Mouse (Mus musculus) neural tube, embryonic 12.5 days (tissue): ENCODE measurements around the gene Trpm7. TPM values are rescaled to one million over a fixed set of nuclear protein-coding genes. Genes with fewer than 3 reads are reported as not detected.
"Not testable (repeated sequence)": the region's sequence is repeated elsewhere in the genome, so short reads cannot be mapped to it uniquely, and the experiment has no call there.

Source experiments
- ATAC-seq: fragments of 200-750 bp; cut with Nextera tagmentation; 2 replicates; pipeline ENCODE4 v1.8.0; 2017; ENCODE audit warnings: low read depth, mild to moderate bottlenecking, moderate TSS enrichment, moderate library complexity; ENCODE audit not compliant: low FRiP score
- H3K27ac ChIP-seq: fragments of 300-500 bp; sonication (generic); 2 replicates; pipeline ENCODE4 v1.5.1; 2016
- H3K27me3 ChIP-seq: fragments of 300-500 bp; sonication (generic); replicated peaks from 2 replicates; pipeline ENCODE4 v1.6.1; 2016; ENCODE audit warnings: mild to moderate bottlenecking
- H3K36me3 ChIP-seq: fragments of 300-500 bp; sonication (generic); 2 replicates; pipeline ENCODE4 v1.6.1; 2016; ENCODE audit warnings: mild to moderate bottlenecking
- H3K4me1 ChIP-seq: fragments of 300-500 bp; sonication (generic); 2 replicates; pipeline ENCODE4 v1.6.1; 2016
- H3K4me2 ChIP-seq: fragments of 300-500 bp; sonication (generic); replicated peaks from 2 replicates; pipeline ENCODE4 v1.6.1; 2016; ENCODE audit warnings: mild to moderate bottlenecking
- H3K4me3 ChIP-seq: fragments of 300-500 bp; sonication (generic); 2 replicates; pipeline ENCODE4 v1.5.1; 2016
- H3K9ac ChIP-seq: fragments of 300-500 bp; sonication (generic); 2 replicates; pipeline ENCODE4 v1.6.1; 2016; ENCODE audit warnings: mild to moderate bottlenecking
- H3K9me3 ChIP-seq: fragments of 300-500 bp; sonication (generic); 2 replicates; pipeline ENCODE4 v1.6.1; 2016; ENCODE audit warnings: mild to moderate bottlenecking
- WGBS: fragments of 180-500 bp; shearing (Covaris S2); methylation state at CpG from one replicate; pipeline ENCODE4 v1.1.7; 2016; 5-methylcytosine and 5-hydroxymethylcytosine counted together
- polyA plus RNA-seq: library from polyadenylated mRNA; unstranded; fragments of >200 nt; fragmentation: Nextera tagmentation; extraction: Ambion mirVana; gene quantifications from 2 replicates; pipeline ENCODE4 v1.2.1, GENCODE M21; 2016

The Trpm7 gene
- polyA plus RNA-seq, 1 experiment from 2014 or later, result 34.0 TPM

DNA sequence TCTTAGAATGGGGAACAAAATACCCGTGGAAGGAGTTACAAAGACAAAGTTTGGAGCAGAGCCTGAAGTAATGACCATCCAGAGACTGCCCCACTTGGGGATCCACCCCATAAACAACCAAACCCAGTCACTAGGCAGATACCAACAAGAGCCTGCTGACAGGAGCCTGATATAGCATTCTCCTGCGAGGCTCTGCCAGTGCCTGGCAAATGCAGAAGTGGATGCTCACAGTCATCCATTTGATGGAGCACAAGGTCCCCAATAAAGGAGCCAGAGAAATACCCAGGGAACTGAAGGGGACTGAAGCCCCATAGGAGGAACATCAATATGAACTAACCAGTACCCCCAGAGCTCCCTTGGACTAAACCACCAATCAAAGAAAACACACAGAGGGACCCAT lies 6.7 kb upstream of the Trpm7 start:
- 67% methylated on average over 2 of the region's 2 CpGs for WGBS

DNA sequence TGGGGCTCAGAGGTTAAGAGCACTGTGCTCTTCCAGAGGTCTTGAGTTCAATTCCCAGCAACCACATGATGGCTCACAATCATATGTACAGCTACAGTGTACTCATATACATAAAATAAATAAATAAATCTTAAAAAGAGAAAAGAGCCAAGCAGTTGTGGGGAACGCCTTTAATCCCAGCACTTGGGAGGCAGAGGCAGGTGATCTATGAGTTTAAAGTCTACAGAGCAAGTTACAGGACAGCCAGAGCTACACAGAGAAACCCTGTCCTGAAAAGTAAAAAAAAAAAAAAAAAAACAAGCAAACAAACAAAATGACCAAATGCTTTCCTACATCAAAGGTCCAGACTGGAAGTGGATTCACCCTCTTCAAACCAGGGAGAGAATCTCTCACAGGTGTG lies 2.0 kb upstream of the Trpm7 start:
- Histone ChIP-seq H3K4me1 (peaks cover 5% of the 10 kb centered on the region; the same call in 1 of the 2 replicates), H3K9me3 (no peaks in the 10 kb centered on the region), H3K27ac (no peak overlapping the region), H3K4me2 (no peak overlapping the region), H3K36me3 (no peaks in the 10 kb centered on the region), H3K9ac (no peak overlapping the region), H3K4me3 (no peak overlapping the region), H3K27me3 (no peaks in the 10 kb centered on the region)
- no peak for ATAC-seq
- WGBS, result 97% methylated on average over 1 of the region's 1 CpGs

More for the DNA sequence above, 6.7 kb upstream of the Trpm7 start:
- not testable (repeated sequence) for H3K9me3 ChIP-seq, H3K27ac ChIP-seq, H3K4me3 ChIP-seq, H3K36me3 ChIP-seq, H3K4me1 ChIP-seq, H3K9ac ChIP-seq, ATAC-seq, H3K4me2 ChIP-seq, H3K27me3 ChIP-seq

DNA sequence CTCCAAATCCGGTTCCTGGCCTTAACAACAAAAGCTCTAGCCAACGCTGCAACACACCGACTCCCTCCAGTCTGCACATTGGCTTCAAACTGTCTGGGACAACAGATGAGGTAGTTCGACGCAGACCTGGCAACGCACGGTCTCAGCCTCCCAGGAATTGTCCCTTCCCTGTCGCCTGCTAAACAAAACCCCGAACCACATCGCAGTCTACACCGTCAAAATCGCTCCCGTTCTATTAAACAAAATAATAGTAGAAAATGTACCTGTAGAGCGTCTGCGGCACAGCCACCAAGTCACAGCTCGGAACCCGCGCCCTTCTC lies 554 bp downstream of the Trpm7 start:
- Histone ChIP-seq H3K4me3 (peak overlapping the region; percentile 88), H3K9me3 (no peaks in the 10 kb centered on the region), H3K4me2 (peak overlapping the region; percentile 77), H3K36me3 (no peaks in the 10 kb centered on the region), H3K9ac (peak overlapping the region; percentile 83), H3K27me3 (no peaks in the 10 kb centered on the region), H3K4me1 (peaks cover 5% of the 10 kb centered on the region; the same call in 1 of the 2 replicates), H3K27ac (peak overlapping the region; percentile 83)
- under 1% methylated on average over 18 of the region's 18 CpGs for WGBS
- ATAC-seq, result peak; percentile 74

DNA sequence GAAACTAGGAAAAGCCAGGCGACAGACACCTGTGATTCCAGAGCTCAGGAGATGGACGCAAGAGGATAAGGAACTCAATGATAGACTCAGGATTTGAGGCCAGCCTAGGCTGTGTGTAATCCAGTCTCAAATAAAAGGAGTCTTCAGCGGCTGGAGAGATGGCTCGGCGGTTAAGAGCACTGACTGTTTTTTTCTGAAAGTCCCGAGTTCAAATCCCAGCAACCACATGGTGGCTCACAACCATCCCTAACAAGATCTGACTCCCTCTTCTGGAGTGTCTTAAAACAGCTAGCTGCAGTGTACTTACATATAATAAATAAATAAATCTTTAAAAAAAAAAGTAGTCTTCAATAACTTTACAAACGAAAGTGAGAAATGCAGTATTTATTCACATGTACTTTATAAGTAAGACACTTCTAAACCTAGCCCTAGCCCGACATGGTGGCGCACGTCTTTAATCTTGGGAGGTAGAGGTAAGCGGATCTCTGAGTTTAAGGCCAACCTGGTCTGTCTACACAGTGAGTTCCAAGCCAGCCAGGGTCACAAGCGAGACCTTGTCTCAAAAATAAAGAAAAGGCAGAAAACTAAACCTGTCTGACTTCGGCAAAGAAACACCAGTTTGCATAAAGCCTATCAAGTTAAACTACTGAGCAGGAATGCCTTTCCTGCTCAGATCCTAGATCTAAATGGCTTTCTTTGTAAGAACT lies 1.1 kb downstream of the Trpm7 start:
- 0 out of 2 replicates have a peak overlapping the region, but pooled peaks have one; percentile 83 for H3K27ac ChIP-seq

DNA sequence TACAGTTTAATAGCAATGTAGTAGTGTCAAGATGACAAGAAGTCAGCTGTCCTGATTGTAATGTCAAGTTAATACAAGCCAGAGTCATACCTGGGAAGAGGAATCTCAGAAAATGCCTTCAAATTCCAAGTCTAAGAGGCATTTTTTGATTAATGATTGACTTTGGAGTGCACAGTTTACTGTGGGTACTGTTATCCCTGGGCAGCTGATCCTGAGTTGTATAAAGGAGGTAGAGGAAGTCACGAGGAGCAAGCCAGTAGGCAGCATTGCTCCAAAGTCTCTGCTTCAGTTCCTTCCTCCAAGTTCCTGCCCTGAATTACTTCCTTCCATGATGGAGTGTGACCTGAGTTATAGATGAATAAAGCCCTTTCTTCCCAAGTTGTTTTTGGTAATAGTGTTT lies 9.7 kb downstream of the Trpm7 start:
- Histone ChIP-seq H3K27me3 (no peaks in the 10 kb centered on the region), H3K9ac (no peak overlapping the region), H3K4me1 (no peaks in the 10 kb centered on the region), H3K4me2 (no peak overlapping the region), H3K27ac (no peak overlapping the region), H3K4me3 (no peak overlapping the region), H3K9me3 (no peaks in the 10 kb centered on the region), H3K36me3 (no peaks in the 10 kb centered on the region)
- ATAC-seq, result no peak
- WGBS, result 86% methylated on average over 1 of the region's 1 CpGs

More for the DNA sequence above, 1.1 kb downstream of the Trpm7 start:
- Histone ChIP-seq H3K9me3 (no peaks in the 10 kb centered on the region), H3K9ac (peak overlapping the region; percentile 83), H3K4me1 (peaks cover 5% of the 10 kb centered on the region; the same call in 1 of the 2 replicates), H3K4me3 (peak overlapping the region; percentile 88), H3K4me2 (peak overlapping the region; percentile 77), H3K36me3 (no peaks in the 10 kb centered on the region), H3K27me3 (no peaks in the 10 kb centered on the region)
- WGBS, result 33% methylated on average over 13 of the region's 13 CpGs
- ATAC-seq, result no peak

DNA sequence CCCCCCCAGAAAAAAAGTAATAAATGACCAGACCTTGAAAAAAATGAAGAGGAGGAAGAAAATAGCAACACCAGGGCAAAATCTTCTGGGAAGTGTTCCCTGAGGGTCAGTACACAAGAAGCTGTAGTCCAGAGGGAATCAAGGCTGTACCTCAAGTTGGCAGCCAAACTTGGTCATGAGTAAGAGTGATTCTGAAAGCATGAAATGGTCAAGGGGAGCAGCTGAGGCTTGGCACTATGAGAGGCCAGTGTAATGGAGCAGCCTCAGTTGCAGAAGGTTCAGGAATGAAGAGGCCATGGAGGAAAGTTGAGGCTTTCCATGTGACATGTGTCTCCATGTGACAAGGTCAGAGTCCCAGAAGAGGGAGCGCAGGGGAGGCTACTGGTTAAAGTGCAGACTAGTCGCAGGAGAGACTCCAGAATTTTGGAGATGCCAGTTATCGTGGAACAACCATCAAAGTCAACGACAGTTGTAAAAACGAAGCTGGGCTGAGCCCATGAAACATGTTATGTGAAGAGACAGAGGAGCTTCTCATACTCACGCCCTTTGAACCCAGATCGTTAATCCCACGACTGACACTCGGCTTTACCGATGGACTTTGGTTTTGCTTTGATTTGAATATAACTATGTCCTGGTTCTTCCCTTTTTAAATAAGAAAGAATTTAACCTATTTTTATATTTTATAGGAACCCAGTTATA lies 10.4 kb downstream of the Trpm7 start:
- Histone ChIP-seq H3K36me3 (no peaks in the 10 kb centered on the region), H3K4me2 (no peak overlapping the region), H3K4me1 (no peaks in the 10 kb centered on the region), H3K27me3 (no peaks in the 10 kb centered on the region), H3K9ac (no peak overlapping the region), H3K4me3 (no peak overlapping the region), H3K9me3 (no peaks in the 10 kb centered on the region), H3K27ac (no peak overlapping the region)
- 90% methylated on average over 10 of the region's 10 CpGs for WGBS
- ATAC-seq, result no peak

DNA sequence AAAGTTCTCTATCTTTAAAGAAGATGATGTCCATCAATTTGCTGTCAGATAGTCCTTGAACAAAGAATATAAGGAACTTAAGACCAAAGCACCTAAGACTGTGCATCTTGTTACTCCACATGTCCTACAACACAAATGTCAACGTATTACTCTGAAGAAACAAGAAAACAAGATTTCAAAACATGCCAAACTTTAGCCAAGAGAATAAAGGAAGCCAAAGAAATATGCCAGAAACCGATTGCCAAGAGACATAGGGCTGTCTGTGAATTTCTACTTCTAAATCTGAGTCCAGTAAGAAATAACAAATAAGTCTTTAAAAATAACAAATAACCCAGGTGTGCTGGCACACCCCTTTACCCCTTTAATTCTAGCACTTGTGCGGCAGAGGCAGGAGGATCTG lies 11.0 kb downstream of the Trpm7 start:
- ATAC-seq, result no peak
- Histone ChIP-seq H3K4me1 (no peaks in the 10 kb centered on the region), H3K4me3 (no peak overlapping the region), H3K27ac (no peak overlapping the region), H3K4me2 (no peak overlapping the region), H3K27me3 (no peaks in the 10 kb centered on the region), H3K9ac (no peak overlapping the region), H3K9me3 (no peaks in the 10 kb centered on the region), H3K36me3 (no peaks in the 10 kb centered on the region)
- WGBS, result 91% methylated on average over 3 of the region's 3 CpGs

DNA sequence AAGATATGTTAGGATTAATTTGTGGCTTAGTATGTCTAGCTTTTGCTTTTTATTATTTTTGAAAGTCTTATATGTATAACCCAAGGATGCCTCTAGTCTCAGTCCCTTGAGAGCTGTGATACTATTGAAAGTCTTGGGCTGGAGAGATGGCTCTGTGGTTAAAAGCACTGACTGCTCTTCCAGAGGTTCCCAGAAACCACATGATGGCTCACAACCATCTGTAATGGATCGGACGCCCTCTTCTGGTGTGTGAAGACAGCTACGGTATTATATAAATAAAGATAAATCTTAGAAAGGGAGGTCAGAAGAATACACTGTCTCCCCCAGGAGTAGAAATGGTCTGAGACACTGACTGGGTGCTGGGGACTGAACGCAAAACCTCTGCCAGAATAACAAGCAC lies 31.3 kb downstream of the Trpm7 start:
- peaks cover 31% of the 10 kb centered on the region for H3K36me3 ChIP-seq
- 92% methylated on average over 4 of the region's 4 CpGs for WGBS
- H3K27ac ChIP-seq, result no peak overlapping the region
- H3K27me3 ChIP-seq, result no peaks in the 10 kb centered on the region
- no peak overlapping the region for H3K9ac ChIP-seq
- no peak for ATAC-seq
- no peak overlapping the region for H3K4me2 ChIP-seq
- no peak overlapping the region for H3K4me3 ChIP-seq
- H3K4me1 ChIP-seq, result no peaks in the 10 kb centered on the region
- H3K9me3 ChIP-seq, result no peaks in the 10 kb centered on the region

DNA sequence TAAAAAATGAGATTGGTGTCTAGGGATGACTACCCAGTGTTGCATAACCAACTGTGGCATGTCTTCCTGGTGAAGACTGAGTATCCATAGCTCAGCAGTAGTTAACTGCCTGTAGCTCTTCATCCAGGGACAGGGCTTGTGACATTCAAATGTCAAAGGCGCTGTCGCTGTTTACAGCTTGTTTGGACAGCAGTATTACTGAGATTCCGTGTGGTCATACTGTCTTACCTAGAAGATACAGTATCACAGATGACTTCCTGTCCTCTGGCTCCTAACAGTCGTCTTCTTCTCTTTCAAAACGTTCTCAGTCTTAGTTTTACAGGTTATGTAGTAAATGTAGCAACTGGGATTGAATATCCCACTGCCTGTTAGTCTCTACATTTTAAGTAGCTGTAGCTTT lies 37.2 kb downstream of the Trpm7 start:
- Histone ChIP-seq H3K27me3 (no peaks in the 10 kb centered on the region), H3K9me3 (no peaks in the 10 kb centered on the region), H3K4me3 (no peak overlapping the region), H3K27ac (no peak overlapping the region), H3K4me1 (no peaks in the 10 kb centered on the region), H3K36me3 (peaks cover 55% of the 10 kb centered on the region), H3K4me2 (no peak overlapping the region), H3K9ac (no peak overlapping the region)
- WGBS, result 93% methylated on average over 5 of the region's 5 CpGs
- ATAC-seq, result no peak

DNA sequence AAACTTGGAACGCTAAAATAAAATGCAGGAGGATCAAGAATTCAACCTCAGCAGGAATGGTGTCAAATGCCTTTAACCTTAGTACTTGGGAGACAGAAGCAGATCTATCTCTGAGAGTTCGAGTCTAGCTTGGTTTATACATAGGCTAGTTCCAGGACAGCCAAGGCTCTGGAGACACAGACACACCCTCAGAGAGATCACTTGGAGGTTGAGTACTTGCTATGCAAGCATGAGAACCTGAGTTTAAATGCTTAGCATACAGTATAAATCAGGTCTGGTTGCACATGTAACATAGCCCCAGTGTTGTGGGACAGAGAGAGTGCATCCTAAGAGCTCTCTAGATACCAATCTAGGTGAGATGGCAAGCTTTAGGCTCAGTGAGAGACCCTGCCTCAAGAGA lies 58.6 kb downstream of the Trpm7 start:
- 88% methylated on average over 2 of the region's 2 CpGs for WGBS
- no peak overlapping the region for H3K4me2 ChIP-seq
- H3K4me3 ChIP-seq, result no peak overlapping the region
- H3K27ac ChIP-seq, result no peak overlapping the region
- peaks cover 29% of the 10 kb centered on the region for H3K36me3 ChIP-seq
- no peak overlapping the region for H3K9ac ChIP-seq
- H3K4me1 ChIP-seq, result no peaks in the 10 kb centered on the region
- no peak for ATAC-seq
- H3K27me3 ChIP-seq, result no peaks in the 10 kb centered on the region
- H3K9me3 ChIP-seq, result no peaks in the 10 kb centered on the region

DNA sequence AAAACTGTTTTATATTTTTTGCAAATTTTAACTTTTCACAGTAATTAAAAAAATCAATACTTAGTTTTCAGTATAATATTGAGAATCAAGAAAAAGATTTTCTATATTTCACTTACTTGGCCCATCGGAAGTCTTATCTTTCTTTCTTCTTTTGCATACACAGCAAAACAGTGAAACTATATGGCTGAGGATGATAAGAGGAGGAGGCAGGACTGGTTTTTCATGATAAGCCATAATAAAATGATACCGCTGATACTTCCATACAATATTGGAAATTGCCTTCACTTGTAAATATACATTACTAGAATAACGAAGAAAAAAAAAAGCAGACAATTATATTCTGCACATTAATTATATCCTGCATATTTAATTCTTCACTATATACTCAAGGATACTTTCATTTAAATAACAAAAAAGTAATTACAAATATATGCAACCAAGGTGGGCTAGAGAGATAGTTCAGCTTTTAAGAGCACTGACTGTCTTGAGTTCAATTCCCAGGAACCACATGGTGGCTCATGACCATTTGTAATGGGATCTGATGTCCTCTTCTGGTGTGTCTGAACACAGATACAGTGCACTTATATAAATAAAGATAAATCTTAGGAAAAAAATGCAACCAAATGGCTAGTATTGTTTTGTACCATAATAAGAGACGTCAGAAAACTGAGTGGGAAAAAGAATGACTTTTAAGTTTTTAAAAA lies 59.2 kb downstream of the Trpm7 start:
- ATAC-seq, result no peak
- WGBS, result 92% methylated on average over 4 of the region's 4 CpGs
- H3K27me3 ChIP-seq, result no peaks in the 10 kb centered on the region
- H3K9ac ChIP-seq, result no peak overlapping the region
- H3K4me1 ChIP-seq, result no peaks in the 10 kb centered on the region
- H3K9me3 ChIP-seq, result no peaks in the 10 kb centered on the region
- H3K36me3 ChIP-seq, result peaks cover 32% of the 10 kb centered on the region
- H3K4me2 ChIP-seq, result no peak overlapping the region
- H3K4me3 ChIP-seq, result no peak overlapping the region
- H3K27ac ChIP-seq, result no peak overlapping the region

DNA sequence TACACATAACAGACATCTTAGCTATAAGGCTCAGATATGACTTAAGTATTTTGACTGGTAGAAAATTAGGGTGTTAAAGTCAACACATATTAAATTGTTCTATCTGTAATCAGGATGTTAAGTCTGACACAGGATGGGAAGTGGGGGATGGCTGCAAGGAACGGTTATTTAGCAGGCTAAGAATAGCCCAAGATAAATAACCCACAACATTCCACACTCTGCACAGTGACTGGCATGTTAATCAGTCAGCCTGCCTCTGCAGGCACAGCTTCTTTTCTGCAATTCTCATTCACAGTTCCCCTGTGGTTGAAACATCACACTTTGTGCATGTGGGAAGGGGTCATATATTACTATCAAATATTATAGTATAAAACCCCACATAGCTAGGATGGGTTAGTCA lies 60.2 kb downstream of the Trpm7 start:
- WGBS, result 31% methylated on average over 1 of the region's 1 CpGs
- ATAC-seq, result no peak

More for the DNA sequence above, 60.2 kb downstream of the Trpm7 start:
- no peak overlapping the region for H3K27ac ChIP-seq
- no peaks in the 10 kb centered on the region for H3K4me1 ChIP-seq
- H3K9ac ChIP-seq, result no peak overlapping the region
- no peaks in the 10 kb centered on the region for H3K27me3 ChIP-seq
- peaks cover 39% of the 10 kb centered on the region for H3K36me3 ChIP-seq
- no peak overlapping the region for H3K4me2 ChIP-seq
- no peaks in the 10 kb centered on the region for H3K9me3 ChIP-seq
- no peak overlapping the region for H3K4me3 ChIP-seq
